Mouse (Mus musculus) splenic B cell, adult 2 months (primary cell): ENCODE measurements around the gene Taf10.
"Not testable (repeated sequence)": the region's sequence is repeated elsewhere in the genome, so short reads cannot be mapped to it uniquely, and the experiment has no call there.

ENCODE experiments used
- DNase-seq: peaks from one replicate; pipeline ENCODE4 v3.0.0-alpha.2; 2011; ENCODE audit warnings: low read depth, low spot score
- H3K27me3 ChIP-seq: 2 replicates; pipeline ENCODE4 v1.6.1; 2012; ENCODE audit warnings: mild to moderate bottlenecking, low read length, moderate library complexity, mixed read lengths; ENCODE audit not compliant: control insufficient read depth, poor library complexity, insufficient read depth, severe bottlenecking
- H3K36me3 ChIP-seq: 2 replicates; pipeline ENCODE4 v1.6.1; 2012; ENCODE audit warnings: mild to moderate bottlenecking, low read length, moderate library complexity, mixed read lengths; ENCODE audit not compliant: control insufficient read depth, poor library complexity, insufficient read depth, severe bottlenecking

The Taf10 gene

GRCm38 (mm10) chr7:105740851-105741250 is 3.3 kb downstream of the Taf10 start:
- no peaks in the 10 kb centered on the region for H3K27me3 ChIP-seq
- peaks cover 2% of the 10 kb centered on the region for H3K36me3 ChIP-seq
- no peak for DNase-seq

- no peak for DNase-seq
- peaks cover 2% of the 10 kb centered on the region for H3K36me3 ChIP-seq
- H3K27me3 ChIP-seq = no peaks in the 10 kb centered on the region
These were observed 3.9 kb downstream of the Taf10 start for GRCm38 (mm10) chr7:105740089-105740795.

GRCm38 (mm10) chr7:105738948-105739347 is 5.2 kb downstream of the Taf10 start:
- DNase-seq = no peak
- Histone ChIP-seq H3K36me3 (peaks cover 4% of the 10 kb centered on the region), H3K27me3 (no peaks in the 10 kb centered on the region)

- no peaks in the 10 kb centered on the region for H3K27me3 ChIP-seq
These were observed 5.9 kb downstream of the Taf10 start for GRCm38 (mm10) chr7:105738286-105738685.

GRCm38 (mm10) chr7:105737648-105738047 is 6.5 kb downstream of the Taf10 start:
- H3K36me3 ChIP-seq = peaks cover 6% of the 10 kb centered on the region
- DNase-seq = no peak
- H3K27me3 ChIP-seq = no peaks in the 10 kb centered on the region

More at GRCm38 (mm10) chr7:105738286-105738685, 5.9 kb downstream of the Taf10 start:
- no peak for DNase-seq
- peaks cover 6% of the 10 kb centered on the region for H3K36me3 ChIP-seq

- DNase-seq = peak; percentile 33
- H3K36me3 ChIP-seq = peaks cover 6% of the 10 kb centered on the region
- no peaks in the 10 kb centered on the region for H3K27me3 ChIP-seq
These were observed 7.1 kb downstream of the Taf10 start, which contains the start of gene Rrp8 for GRCm38 (mm10) chr7:105736911-105737521. TSS of gene Rrp8 (minus strand) at chr7:105737385.

DNA sequence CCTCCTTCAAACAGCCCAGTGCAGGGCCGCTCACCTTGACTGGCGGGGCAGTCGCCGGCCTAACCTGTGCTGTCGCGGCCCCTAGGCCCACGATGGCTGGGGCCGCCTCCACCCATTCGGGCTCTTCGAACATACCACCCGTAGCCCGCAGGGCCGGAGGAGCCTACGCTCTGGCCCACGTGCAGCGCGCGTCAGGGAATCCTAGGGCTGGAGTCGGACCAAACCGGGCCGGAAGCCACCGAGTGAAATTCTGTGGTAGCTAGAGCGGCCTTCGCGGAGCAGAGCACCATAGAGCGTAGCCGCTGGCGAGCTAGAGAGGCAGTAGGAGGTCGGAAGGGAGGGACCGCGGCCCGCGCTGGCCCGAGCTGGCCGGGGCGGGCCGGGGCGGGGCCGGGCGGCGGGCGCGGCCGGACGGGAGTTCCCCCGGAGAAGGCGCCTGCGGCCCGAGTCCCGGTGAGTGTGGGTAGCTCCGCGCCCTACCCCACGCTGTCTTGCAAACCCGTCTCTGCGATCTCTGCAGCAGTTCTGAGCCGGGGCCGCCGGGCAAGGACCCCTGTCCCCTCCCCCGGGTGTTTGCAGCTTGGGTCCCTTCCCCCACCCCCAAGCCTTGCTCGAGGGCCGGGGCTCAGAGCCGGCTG is 7.8 kb downstream of the Taf10 start, which contains the start of gene Ilk:
Ilk (plus strand) TSS at position 329 of the 638 bp plus-strand sequence.
- DNase-seq = peak; percentile 94
- no peaks in the 10 kb centered on the region for H3K27me3 ChIP-seq

DNA sequence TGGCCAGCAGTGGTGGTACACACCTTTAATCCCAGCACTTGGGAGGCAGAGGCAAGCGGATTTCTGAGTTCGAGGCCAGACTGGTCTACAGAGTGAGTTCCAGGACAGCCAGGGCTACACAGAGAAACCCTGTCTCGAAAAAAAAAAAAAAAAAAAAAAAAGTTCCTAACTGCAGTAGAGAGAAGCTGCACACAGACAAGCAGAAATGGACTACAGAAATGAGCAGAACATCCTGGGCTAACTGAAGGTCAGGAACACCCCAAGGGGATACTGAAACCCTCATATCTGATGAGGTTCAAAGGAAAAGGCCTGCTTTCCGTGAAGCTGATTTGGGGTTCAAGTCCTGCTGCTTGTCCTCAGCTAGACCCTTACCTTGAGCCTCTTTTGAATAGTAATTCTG is 8.7 kb downstream of the Taf10 start:
- H3K27me3 ChIP-seq, H3K36me3 ChIP-seq: not testable (repeated sequence)
- peak; percentile 12 for DNase-seq

More for the DNA sequence above, 7.8 kb downstream of the Taf10 start, which contains the start of gene Ilk:
- peaks cover 6% of the 10 kb centered on the region for H3K36me3 ChIP-seq

DNA sequence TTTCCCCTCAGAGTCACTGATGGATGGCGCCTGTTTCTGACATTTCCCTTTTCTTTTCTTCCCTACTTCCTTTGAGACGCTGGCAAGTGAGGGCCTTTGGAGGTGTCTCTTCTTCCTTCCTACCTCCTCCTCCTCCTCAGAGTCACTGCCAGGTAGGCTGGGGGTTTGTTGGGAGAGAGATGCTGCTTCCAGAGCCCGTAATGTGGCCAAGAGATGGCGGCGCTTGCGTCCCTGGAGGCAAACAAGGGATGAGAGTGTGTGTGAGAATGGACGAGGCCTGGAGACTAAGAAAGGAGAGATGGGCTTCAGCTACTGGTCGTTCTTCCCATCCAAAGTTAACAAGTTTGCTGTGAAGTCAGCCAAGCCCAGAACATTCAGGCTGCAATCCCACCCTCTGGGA is 9.3 kb downstream of the Taf10 start:
- Histone ChIP-seq H3K36me3 (peaks cover 5% of the 10 kb centered on the region), H3K27me3 (no peaks in the 10 kb centered on the region)
- DNase-seq = no peak

- H3K36me3 ChIP-seq = peaks cover 5% of the 10 kb centered on the region
- no peaks in the 10 kb centered on the region for H3K27me3 ChIP-seq
- no peak for DNase-seq
These were observed 10.3 kb downstream of the Taf10 start for GRCm38 (mm10) chr7:105733836-105734235.

- H3K27me3 ChIP-seq = no peaks in the 10 kb centered on the region
- DNase-seq = no peak
- H3K36me3 ChIP-seq = peaks cover 2% of the 10 kb centered on the region
These were observed 15.3 kb downstream of the Taf10 start for GRCm38 (mm10) chr7:105728701-105729428.

DNA sequence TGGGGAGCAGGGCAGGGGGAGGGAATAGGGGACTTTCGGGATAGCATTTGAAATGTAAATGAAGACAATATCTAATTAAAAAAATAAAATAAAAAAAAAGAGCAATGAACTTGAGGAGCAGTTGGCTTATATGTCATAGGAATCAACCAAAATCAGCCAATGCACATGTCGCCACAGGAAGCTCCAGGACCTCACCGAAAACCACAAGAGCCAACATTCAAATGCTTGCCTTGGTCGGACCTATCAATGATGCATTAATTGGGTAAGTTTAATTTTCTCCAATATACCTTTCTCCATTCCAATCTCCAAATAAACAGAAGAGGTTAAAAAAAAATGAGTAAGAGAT is 17.2 kb downstream of the Taf10 start:
- no peaks in the 10 kb centered on the region for H3K27me3 ChIP-seq
- peaks cover 1% of the 10 kb centered on the region for H3K36me3 ChIP-seq
- no peak for DNase-seq

DNA sequence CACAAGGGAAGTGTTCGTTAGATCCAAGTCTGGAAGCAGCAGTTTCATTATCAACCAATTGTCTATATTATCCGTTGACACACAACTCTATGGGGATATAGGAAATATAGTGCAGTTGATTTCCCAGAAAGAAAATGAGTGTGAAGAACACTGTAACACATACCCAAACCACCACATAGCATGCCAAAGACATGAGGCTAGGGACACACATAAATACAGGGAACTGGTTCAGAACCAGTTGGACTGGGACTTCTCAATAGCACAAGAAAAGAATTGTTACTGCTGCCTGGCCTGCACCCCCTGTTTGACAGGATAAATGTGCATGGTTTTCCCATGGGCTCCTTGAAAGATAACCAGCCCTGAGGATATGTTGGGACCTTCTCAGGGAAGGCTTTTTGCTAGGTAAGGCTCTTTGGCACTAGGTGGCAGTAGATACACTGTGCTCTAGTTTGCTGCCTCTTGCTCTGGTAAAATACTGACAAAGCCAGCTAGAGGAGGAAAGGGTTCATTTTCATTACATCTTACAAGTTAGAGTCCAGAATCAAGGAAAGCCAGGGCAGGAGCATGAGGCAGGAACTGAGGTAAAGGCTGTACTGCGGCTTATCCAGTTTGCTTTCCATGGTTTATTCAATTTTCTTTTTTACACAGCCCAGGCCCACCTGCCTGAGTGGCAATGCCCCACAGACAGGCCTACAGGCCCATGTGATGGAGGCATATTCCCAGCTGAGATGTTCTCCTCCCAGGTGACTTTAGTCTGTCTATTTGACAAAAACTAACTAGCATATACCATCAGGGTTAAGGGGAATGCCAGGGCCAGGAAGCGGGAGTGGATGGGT is 17.8 kb downstream of the Taf10 start:
- Histone ChIP-seq H3K36me3 (peaks cover 1% of the 10 kb centered on the region; the same call in 1 of the 2 replicates), H3K27me3 (no peaks in the 10 kb centered on the region)
- DNase-seq = peak; percentile 80

DNA sequence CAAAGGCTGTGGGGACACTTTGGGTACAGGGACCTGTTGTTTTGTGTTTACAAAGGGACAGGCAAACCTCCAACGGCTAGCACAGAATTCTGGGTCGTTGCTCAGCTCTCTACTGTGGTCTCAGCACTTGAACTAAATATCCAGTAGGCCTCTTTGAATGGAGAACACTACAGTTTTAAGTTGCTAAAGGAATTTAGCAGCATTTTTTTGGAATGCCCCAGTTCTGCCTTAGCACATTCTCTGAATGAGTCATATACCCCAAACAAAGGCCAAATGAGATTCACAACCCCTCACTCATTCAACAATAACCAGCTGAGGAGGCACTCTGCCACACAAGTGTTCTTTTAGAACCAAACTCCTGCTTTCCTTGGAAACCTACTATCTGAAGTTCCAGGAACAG is 22.2 kb downstream of the Taf10 start:
- Histone ChIP-seq H3K27me3 (no peaks in the 10 kb centered on the region), H3K36me3 (no peaks in the 10 kb centered on the region)
- no peak for DNase-seq
